Comparison of ENCODE assay signal across 25 mouse cellular contexts in the genomic region with DNA sequence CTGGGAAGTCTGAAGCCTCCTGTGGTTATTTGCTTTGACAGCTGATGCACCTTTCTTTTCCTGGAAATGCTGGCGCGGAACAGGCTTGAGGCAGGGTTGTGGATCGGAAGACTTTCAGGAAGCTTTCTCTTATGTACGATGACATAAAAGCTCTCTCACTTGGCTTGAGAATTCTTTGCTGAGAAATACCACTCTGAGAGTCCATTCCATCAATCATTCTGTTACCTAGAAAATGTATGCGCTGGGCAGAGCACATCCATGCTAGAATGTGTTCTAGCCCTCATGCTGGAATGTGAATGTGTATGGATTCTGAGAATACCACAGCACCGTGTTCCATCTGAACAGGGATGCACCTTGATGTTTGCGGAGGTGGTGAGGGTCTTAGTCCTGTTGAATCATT. TPM values are rescaled to one million over a fixed set of nuclear protein-coding genes. Genes with fewer than 3 reads are reported as not detected.
A peak's percentile ranks its signal among the peaks of the same experiment; 100 is the strongest.
DNase-seq lines count a peak whose midpoint lies in the region; ATAC-seq lines count a peak whose summit lies in the region.
"Had no signal": no experiment of that assay in that cellular context is flagged by ENCODE, and none has a peak within 500 bp of the region (broad histone marks: within the 10 kb centered on the region; RNA-seq: fewer than 3 reads in every experiment).

No protein-coding gene starts in this region.

- H3K9me3 ChIP-seq in limb, embryonic 10.5 days (replicated peaks): no peaks in the 10 kb centered on the region
- H3K9me3 ChIP-seq: embryonic facial prominence, embryonic 10.5 days; embryonic facial prominence, embryonic 12.5 days; forebrain, embryonic 13.5 days; G1E had no signal

- DNase-seq in 3T3-L1 (ENCODE audit: low read depth, low spot score) (peak; percentile 66), NIH3T3 (ENCODE audit: low read depth) (peak; percentile 67)
- DNase-seq in limb, embryonic 10.5 days (ENCODE audit: low spot score): peak; percentile 24
- no peak for DNase-seq in cerebellum, adult 8-10 months
- DNase-seq: adrenal gland, adult 2 months; adrenal gland, postnatal 10 days; adrenal gland, postnatal 25 days; B cell, adult 2 months; cerebellum, adult 11 months; cerebellum, adult 18-20 months; cerebellum, adult 9-10 months; cerebellum, postnatal 10 days; cerebellum, postnatal 25 days had no signal

- no peaks in the 10 kb centered on the region for H3K27me3 ChIP-seq in limb, embryonic 10.5 days (ENCODE audit: low read depth, poor library complexity, severe bottlenecking)
- H3K27me3 ChIP-seq: CH12.LX; embryonic facial prominence, embryonic 12.5 days; forebrain, embryonic 13.5 days had no signal

- H3K27ac ChIP-seq in limb, embryonic 10.5 days: no peak overlapping the region
- H3K27ac ChIP-seq: embryonic facial prominence, embryonic 10.5 days; embryonic facial prominence, embryonic 12.5 days; forebrain, embryonic 13.5 days had no signal

- no peak overlapping the region for H3K4me3 ChIP-seq in limb, embryonic 10.5 days
- H3K4me3 ChIP-seq: embryonic facial prominence, embryonic 10.5 days; embryonic facial prominence, embryonic 12.5 days; erythroblast, embryonic 14.5 days; forebrain, embryonic 13.5 days had no signal

- no peaks in the 10 kb centered on the region for H3K36me3 ChIP-seq in limb, embryonic 10.5 days
- H3K36me3 ChIP-seq: embryonic facial prominence, embryonic 10.5 days; embryonic facial prominence, embryonic 12.5 days; G1E had no signal

- 90% methylated on average over 7 of the region's 7 CpGs for WGBS in limb, embryonic 10.5 days

- H3K4me1 ChIP-seq in limb, embryonic 10.5 days: no peaks in the 10 kb centered on the region
- H3K4me1 ChIP-seq: embryonic facial prominence, embryonic 10.5 days; embryonic facial prominence, embryonic 12.5 days; forebrain, embryonic 13.5 days had no signal

- ATAC-seq in erythroid progenitor cell, adult 5-6 weeks (replicated peaks; ENCODE audit: low FRiP score, poor library complexity, severe bottlenecking): no peak
- ATAC-seq in monocyte, adult 5-6 weeks (replicated peaks; ENCODE audit: insufficient number of reproducible peaks, low FRiP score, low TSS enrichment, poor library complexity, severe bottlenecking): no peak
- ATAC-seq: CD4-positive, CD25-positive, alpha-beta regulatory T cell, adult 4 months; forebrain, embryonic 13.5 days; forebrain, embryonic 16.5 days had no signal

RNA-seq across cellular contexts. Expression of a gene that starts 15.1 kb away (rescaled TPM):
- 0.15 TPM in 1 of 2 replicates, not detected in the other for polyA plus RNA-seq in limb, embryonic 10.5 days (2016; fragmentation: Nextera tagmentation; extraction: Ambion mirVana)
- total RNA-seq in erythroid progenitor cell, adult 5-6 weeks (2015; ENCODE audit: low replicate concordance): 34.2 and 38.6 TPM in 2 replicates
- 40.8 and 42.7 TPM in 2 replicates for total RNA-seq in erythroid progenitor cell, adult 5-6 weeks (2017; ENCODE audit: low replicate concordance)
- 3.8 to 19.9 TPM (median 18.4 TPM) in 3 replicates for total RNA-seq in monocyte, adult 5-6 weeks (2017)
- polyA plus RNA-seq: forebrain, embryonic 13.5 days had no signal

RNA-seq across cellular contexts. Expression of a gene that starts 51.1 kb away (rescaled TPM):
- not detected in 2 replicates for polyA plus RNA-seq in limb, embryonic 10.5 days (2016; fragmentation: Nextera tagmentation; extraction: Ambion mirVana)
- not detected in 2 replicates for total RNA-seq in erythroid progenitor cell, adult 5-6 weeks (2015; ENCODE audit: low replicate concordance)
- 2.4 and 4.0 TPM in 2 replicates for total RNA-seq in erythroid progenitor cell, adult 5-6 weeks (2017; ENCODE audit: low replicate concordance)
- total RNA-seq in monocyte, adult 5-6 weeks (2017): 83.7 to 308 TPM (median 89.9 TPM) in 3 replicates
- total RNA-seq: adrenal gland, postnatal 25 days had no signal
- polyA plus RNA-seq: cortical plate, adult 2 months; embryonic facial prominence, embryonic 10.5 days; embryonic facial prominence, embryonic 12.5 days; erythroblast, embryonic 14.5 days; forebrain, embryonic 11.5 days; forebrain, embryonic 13.5 days; forebrain, embryonic 16.5 days; G1E had no signal

Comparison
In these comparisons a context has a peak if more than half of its experiments do, and no peak if none do; other contexts are left out.
1. RNA of a gene that starts 51.1 kb away (total RNA-seq): 83.7 to 308 TPM in monocyte, adult 5-6 weeks; 2.4 to 4.0 TPM in erythroid progenitor cell, adult 5-6 weeks; every median in the first group is over 10 times any median in the second.